Mouse (Mus musculus) liver, adult 2 months (tissue): ENCODE measurements at regions not wholly inside any gene's neighbourhood (a gene's known extent, or its start where the extent isn't known, plus 50 kb on each side); places are given as distances from the start of the nearest gene placed in this dataset.

Experiments used
- CTCF ChIP-seq: fragments of 200-500 bp; IDR thresholded peaks from 2 replicates; pipeline ENCODE4 v1.5.1; 2011; ENCODE audit warnings: low read depth, low read length, control low read depth
- POLR2A ChIP-seq: fragments of 200-500 bp; IDR thresholded peaks from 2 replicates; pipeline ENCODE4 v1.6.1; 2011; ENCODE audit warnings: low read length, control low read depth; ENCODE audit not compliant: insufficient read depth; ENCODE audit errors: extremely low read depth

DNA sequence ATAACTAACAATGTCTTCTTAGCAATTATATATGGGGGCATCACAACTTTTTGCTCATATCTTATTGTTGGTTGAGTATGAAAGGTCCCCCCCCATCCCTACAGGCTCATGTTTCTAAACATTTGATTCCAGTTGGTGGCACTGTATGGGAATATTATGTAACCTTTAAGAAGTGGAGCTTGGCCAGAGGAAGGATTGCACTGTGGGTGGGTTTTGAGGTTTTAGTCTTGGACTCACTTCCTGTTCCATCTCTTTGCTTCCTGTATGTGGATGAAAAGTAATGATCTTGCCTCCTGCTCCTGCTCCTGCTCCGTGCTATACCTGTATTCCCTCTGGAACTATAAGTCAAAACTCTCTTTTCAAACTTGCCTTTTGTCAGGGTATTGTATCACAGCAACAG is 778.2 kb upstream of the Lrrc6 start:
- TF ChIP-seq POLR2A (no peak), CTCF (no peak)
